Comparison of ENCODE assay signal across 12 mouse cellular contexts in the genomic region with DNA sequence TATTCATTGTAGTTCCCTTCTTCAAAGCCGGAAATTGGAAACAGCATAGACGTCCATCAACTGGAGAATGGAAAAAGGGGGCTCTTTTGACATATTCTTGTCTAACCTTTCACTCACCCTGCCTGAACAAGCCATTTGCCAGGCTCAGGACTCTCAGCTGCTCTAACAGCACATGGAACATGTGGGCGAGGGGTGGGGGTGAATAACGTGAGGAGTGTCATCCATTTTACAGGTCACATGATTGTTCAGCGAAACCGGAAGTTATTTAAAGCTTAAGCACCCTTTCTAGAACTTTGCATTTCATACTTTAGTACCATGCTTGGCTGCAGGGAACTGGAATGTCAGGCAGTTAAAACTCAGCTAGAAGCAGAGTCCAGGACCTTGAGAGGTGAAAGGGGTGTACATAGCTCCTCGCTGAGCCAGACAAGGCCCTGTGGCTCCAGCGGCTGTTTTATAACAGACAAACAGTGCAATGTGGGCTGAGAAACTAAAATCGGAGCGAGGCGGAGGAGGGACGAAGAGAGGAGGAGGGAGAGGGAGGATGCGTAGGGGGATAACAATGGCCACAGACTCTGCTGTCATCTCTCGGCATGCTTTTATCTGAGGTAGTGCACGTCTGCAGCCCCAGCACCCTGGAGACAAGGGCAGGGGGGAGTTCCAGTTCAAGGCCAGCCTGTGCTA.
DNase-seq lines count a peak whose midpoint lies in the region; TF ChIP-seq lines count a peak whose summit lies in the region.
"Had no signal": no experiment of that assay in that cellular context is flagged by ENCODE, and none has a peak within 500 bp of the region (broad histone marks: within the 10 kb centered on the region; RNA-seq: fewer than 3 reads in every experiment).

No protein-coding gene starts in this region.

- peak overlapping the region; percentile 71 for H3K27ac ChIP-seq in layer of hippocampus, adult 2 months

- H3K4me3 ChIP-seq in layer of hippocampus, adult 2 months, result no peak overlapping the region

- no peak for TF ChIP-seq CTCF in layer of hippocampus, adult 2 months (conservative IDR thresholded peaks at IDR 0.05)

- peak; percentile 15 to 21 for DNase-seq in adrenal gland, postnatal 36 days
- no peak for DNase-seq in adrenal gland, adult 18-20 months (ENCODE audit: low spot score in 2 of 2)
- no peak for DNase-seq in layer of hippocampus, adult 2 months (ENCODE audit: low spot score in 2 of 2)
- no peak for DNase-seq in layer of hippocampus, postnatal 10 days (ENCODE audit: low spot score in 2 of 2)
- DNase-seq in brain, adult 2 months (ENCODE audit: low read depth, low spot score), result peak; percentile 62
- DNase-seq in kidney, postnatal 25 days, result peak; percentile 10 to 47
- DNase-seq in T-cell, adult 2 months (ENCODE audit: low spot score), result no peak
- no peak for DNase-seq in cerebellum, adult 18-20 months
- DNase-seq: adrenal gland, postnatal 10 days; cerebellum, postnatal 10 days; lung, postnatal 14 days; thymus, postnatal 14 days had no signal

Comparison
In these comparisons a context has a peak if more than half of its experiments do, and no peak if none do; other contexts are left out.
1. DNase-seq: peak in adrenal gland, postnatal 36 days (2 of 2), brain, adult 2 months (single experiment) and kidney, postnatal 25 days (2 of 2); none in adrenal gland, adult 18-20 months (0 of 2), layer of hippocampus, adult 2 months (0 of 2), layer of hippocampus, postnatal 10 days (0 of 2), T-cell, adult 2 months (single experiment) and cerebellum, adult 18-20 months (0 of 2).